Mouse (Mus musculus) heart, embryonic 11.5 days (tissue): ENCODE measurements around the gene Plcl2. TPM values are rescaled to one million over a fixed set of nuclear protein-coding genes. Genes with fewer than 3 reads are reported as not detected.

Experiments used
- ATAC-seq: fragments of 200-750 bp; cut with Nextera tagmentation; replicated peaks from 2 replicates; pipeline ENCODE4 v1.8.0; 2017; ENCODE audit warnings: moderate library complexity; ENCODE audit not compliant: insufficient number of reproducible peaks, low FRiP score, low TSS enrichment
- H3K27ac ChIP-seq: fragments of 300-500 bp; sonication (generic); 2 replicates; pipeline ENCODE4 v1.5.1; 2014; ENCODE audit warnings: mild to moderate bottlenecking, low read depth, low read length
- H3K27me3 ChIP-seq: fragments of 300-500 bp; sonication (generic); 2 replicates; pipeline ENCODE4 v1.6.1; 2014; ENCODE audit warnings: mild to moderate bottlenecking, low read length, mixed read lengths; ENCODE audit not compliant: control insufficient read depth, insufficient read depth
- H3K36me3 ChIP-seq: fragments of 300-500 bp; sonication (generic); 2 replicates; pipeline ENCODE4 v1.6.1; 2014; ENCODE audit warnings: mild to moderate bottlenecking, low read length, moderate library complexity, mixed read lengths; ENCODE audit not compliant: control insufficient read depth, insufficient read depth
- H3K4me1 ChIP-seq: fragments of 300-500 bp; sonication (generic); 2 replicates; pipeline ENCODE4 v1.6.1; 2014; ENCODE audit warnings: low read length; ENCODE audit not compliant: control insufficient read depth, insufficient read depth
- H3K4me2 ChIP-seq: fragments of 300-500 bp; sonication (generic); 2 replicates; pipeline ENCODE4 v1.6.1; 2014; ENCODE audit warnings: mild to moderate bottlenecking, moderate library complexity
- H3K4me3 ChIP-seq: fragments of 300-500 bp; sonication (generic); 2 replicates; pipeline ENCODE4 v1.5.1; 2014; ENCODE audit warnings: low read depth, low read length
- H3K9ac ChIP-seq: fragments of 300-500 bp; sonication (generic); 2 replicates; pipeline ENCODE4 v1.6.1; 2014; ENCODE audit warnings: mild to moderate bottlenecking, low read depth, low read length, moderate library complexity
- H3K9me3 ChIP-seq: fragments of 300-500 bp; sonication (generic); replicated peaks from 2 replicates; pipeline ENCODE4 v1.6.1; 2016; ENCODE audit warnings: low read length; ENCODE audit not compliant: control insufficient read depth
- WGBS: fragments of 180-500 bp; shearing (Covaris S2); extraction: QIAGEN DNeasy Blood & Tissue Kit; methylation state at CpG from one replicate; pipeline ENCODE4 v1.1.7; 2014; ENCODE audit not compliant: insufficient replicate concordance; 5-methylcytosine and 5-hydroxymethylcytosine counted together
- polyA plus RNA-seq: library from polyadenylated mRNA; unstranded; fragments of >200 nt; fragmentation: Nextera tagmentation; extraction: Ambion mirVana; gene quantifications from 2 replicates; pipeline ENCODE4 v1.2.1, GENCODE M21; 2014

Plcl2 gene
- polyA plus RNA-seq, 1 experiment from 2014 or later, result 5.2 TPM

- Histone ChIP-seq H3K4me3 (no peak overlapping the region), H3K9me3 (no peaks in the 10 kb centered on the region), H3K36me3 (no peaks in the 10 kb centered on the region), H3K4me2 (no peak overlapping the region), H3K4me1 (no peaks in the 10 kb centered on the region), H3K9ac (no peak overlapping the region), H3K27me3 (no peaks in the 10 kb centered on the region), H3K27ac (no peak overlapping the region)
- 84% methylated on average over 4 of the region's 4 CpGs for WGBS
- no peak for ATAC-seq
Measured at GRCm38 (mm10) chr17:50536409-50537194, 27.4 kb downstream of the Plcl2 start.

DNA sequence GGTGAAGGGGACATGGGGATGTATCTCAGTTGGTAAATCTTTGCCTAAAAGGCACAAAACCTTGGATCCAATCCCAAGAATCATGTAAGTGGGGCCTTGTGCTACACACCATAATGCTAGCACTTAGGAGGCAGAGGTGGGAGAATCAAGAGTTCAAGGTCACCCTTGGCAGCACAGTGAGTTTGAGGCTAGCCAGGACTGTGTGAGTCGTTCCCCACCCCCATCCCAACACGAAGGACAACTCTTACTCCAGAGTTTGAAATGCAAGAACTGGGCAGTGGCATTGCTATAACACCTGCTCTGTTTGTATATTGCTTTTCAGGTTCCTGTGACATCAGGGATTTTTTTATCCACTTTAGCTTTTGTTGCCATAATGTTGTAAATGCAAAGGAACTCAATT lies 28.6 kb downstream of the Plcl2 start:
- no peaks in the 10 kb centered on the region for H3K9me3 ChIP-seq
- no peak overlapping the region for H3K4me2 ChIP-seq
- no peaks in the 10 kb centered on the region for H3K4me1 ChIP-seq
- 76% methylated on average over 2 of the region's 2 CpGs for WGBS
- no peaks in the 10 kb centered on the region for H3K27me3 ChIP-seq
- no peak overlapping the region for H3K9ac ChIP-seq
- ATAC-seq, result no peak
- H3K27ac ChIP-seq, result no peak overlapping the region
- no peak overlapping the region for H3K4me3 ChIP-seq
- 0 out of 2 replicates have a peak, but pooled peaks cover 2% of the 10 kb centered on the region for H3K36me3 ChIP-seq

GRCm38 (mm10) chr17:50544860-50545259 lies 35.7 kb downstream of the Plcl2 start:
- Histone ChIP-seq H3K9me3 (no peaks in the 10 kb centered on the region), H3K36me3 (0 out of 2 replicates have a peak, but pooled peaks cover 2% of the 10 kb centered on the region), H3K4me2 (no peak overlapping the region), H3K27ac (no peak overlapping the region), H3K4me1 (no peaks in the 10 kb centered on the region), H3K27me3 (no peaks in the 10 kb centered on the region), H3K9ac (no peak overlapping the region), H3K4me3 (no peak overlapping the region)
- ATAC-seq, result no peak
- WGBS, result 92% methylated on average over 1 of the region's 1 CpGs

GRCm38 (mm10) chr17:50545274-50545673 lies 36.1 kb downstream of the Plcl2 start:
- no peaks in the 10 kb centered on the region for H3K27me3 ChIP-seq

GRCm38 (mm10) chr17:50552130-50552529 lies 42.9 kb downstream of the Plcl2 start:
- Histone ChIP-seq H3K9me3 (no peaks in the 10 kb centered on the region), H3K4me2 (no peak overlapping the region), H3K4me1 (no peaks in the 10 kb centered on the region), H3K36me3 (no peaks in the 10 kb centered on the region), H3K27me3 (no peaks in the 10 kb centered on the region), H3K27ac (no peak overlapping the region), H3K4me3 (no peak overlapping the region), H3K9ac (no peak overlapping the region)
- 77% methylated on average over 2 of the region's 2 CpGs for WGBS
- no peak for ATAC-seq

More at GRCm38 (mm10) chr17:50545274-50545673, 36.1 kb downstream of the Plcl2 start:
- ATAC-seq, result no peak
- H3K4me1 ChIP-seq, result no peaks in the 10 kb centered on the region
- H3K9me3 ChIP-seq, result no peaks in the 10 kb centered on the region
- H3K27ac ChIP-seq, result no peak overlapping the region
- H3K9ac ChIP-seq, result no peak overlapping the region
- H3K36me3 ChIP-seq, result 0 out of 2 replicates have a peak, but pooled peaks cover 2% of the 10 kb centered on the region
- WGBS, result 61% methylated on average over 6 of the region's 6 CpGs
- no peak overlapping the region for H3K4me3 ChIP-seq
- H3K4me2 ChIP-seq, result no peak overlapping the region

DNA sequence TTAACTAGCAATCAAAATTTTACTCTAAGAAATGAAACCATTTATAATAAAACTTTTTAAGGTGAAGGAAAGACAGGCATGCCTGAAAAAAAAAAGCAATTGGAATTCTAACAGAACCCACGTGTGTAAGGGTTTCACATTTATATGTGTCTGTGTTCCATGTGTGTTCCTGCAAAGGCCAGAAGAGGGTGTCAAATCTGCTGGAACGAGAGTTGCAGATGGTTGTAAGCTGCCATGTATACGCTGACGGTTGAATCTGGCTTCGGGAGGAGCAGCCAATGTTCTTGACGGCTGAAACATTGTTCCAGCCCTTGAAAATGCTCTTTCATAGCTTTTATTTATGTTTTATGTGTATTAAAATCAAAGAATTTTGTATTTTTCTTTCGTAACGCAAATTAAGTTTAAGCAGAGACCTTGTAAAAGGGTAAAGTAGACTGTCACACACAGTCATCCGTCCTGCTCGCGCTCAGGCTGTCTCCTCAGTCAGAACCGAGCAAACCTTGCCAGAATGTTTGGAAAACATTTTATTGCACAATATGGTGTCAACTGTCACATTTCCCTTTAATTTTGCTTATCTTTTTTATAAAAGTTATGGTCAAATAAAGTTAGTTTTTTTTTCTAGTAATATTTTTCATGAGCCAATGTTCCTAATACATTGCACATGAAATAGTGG lies 48.5 kb downstream of the Plcl2 start:
- Histone ChIP-seq H3K27ac (no peak overlapping the region), H3K4me1 (peaks cover 4% of the 10 kb centered on the region), H3K9me3 (no peaks in the 10 kb centered on the region), H3K36me3 (no peaks in the 10 kb centered on the region), H3K4me2 (no peak overlapping the region), H3K9ac (no peak overlapping the region), H3K27me3 (no peaks in the 10 kb centered on the region), H3K4me3 (no peak overlapping the region)
- 86% methylated on average over 12 of the region's 12 CpGs for WGBS
- ATAC-seq, result no peak

- Histone ChIP-seq H3K36me3 (no peaks in the 10 kb centered on the region), H3K9ac (no peak overlapping the region), H3K4me1 (peaks cover 4% of the 10 kb centered on the region), H3K4me2 (no peak overlapping the region), H3K4me3 (no peak overlapping the region), H3K27ac (no peak overlapping the region), H3K9me3 (no peaks in the 10 kb centered on the region), H3K27me3 (no peaks in the 10 kb centered on the region)
- ATAC-seq, result no peak
- 86% methylated on average over 4 of the region's 4 CpGs for WGBS
Measured at GRCm38 (mm10) chr17:50558239-50558625, 49.0 kb downstream of the Plcl2 start.

DNA sequence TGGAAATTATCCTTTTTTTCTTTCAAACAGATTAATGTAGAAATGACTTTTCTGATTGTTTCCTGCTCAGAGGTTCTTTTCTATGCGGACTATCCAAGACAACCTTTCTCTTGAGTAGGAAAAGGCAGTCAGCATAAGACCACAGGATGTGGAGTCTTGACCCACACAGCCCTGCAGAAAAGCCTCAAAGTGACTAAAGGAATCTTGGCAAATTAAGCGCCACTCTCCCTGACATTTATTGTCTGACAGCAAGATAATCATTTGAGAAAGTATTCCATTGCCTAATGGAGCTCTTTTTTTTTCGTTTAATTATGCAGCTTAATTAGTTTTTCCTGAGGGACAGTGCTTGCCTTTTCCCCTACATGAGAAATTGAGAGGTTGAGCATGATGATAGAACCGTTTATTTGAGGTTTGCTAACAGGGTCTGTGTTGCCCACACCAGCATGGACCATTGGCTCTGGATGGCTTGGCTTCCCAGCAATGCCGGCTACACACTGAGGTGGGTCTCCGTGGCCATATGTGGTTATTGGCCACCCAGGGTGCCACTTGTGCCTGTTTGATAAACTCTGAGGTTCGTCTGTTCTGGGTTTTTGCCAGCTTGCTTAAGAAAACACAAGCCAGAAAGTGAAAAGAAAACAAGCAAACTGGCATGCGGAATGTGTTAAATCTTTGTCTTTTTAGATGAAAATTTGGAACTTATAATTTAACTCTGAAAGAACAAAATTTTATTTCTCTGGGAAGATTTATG lies 56.3 kb downstream of the Plcl2 start:
- 41% methylated on average over 8 of the region's 8 CpGs for WGBS
- Histone ChIP-seq H3K27ac (no peak overlapping the region), H3K4me2 (no peak overlapping the region), H3K27me3 (no peaks in the 10 kb centered on the region), H3K36me3 (no peaks in the 10 kb centered on the region), H3K9ac (no peak overlapping the region), H3K9me3 (no peaks in the 10 kb centered on the region), H3K4me3 (no peak overlapping the region), H3K4me1 (no peaks in the 10 kb centered on the region; the same call in 1 of the 2 replicates)
- no peak for ATAC-seq
